Mouse (Mus musculus): ENCODE measurements at regions not wholly inside any gene's neighbourhood (a gene's known extent, or its start where the extent isn't known, plus 50 kb on each side); places are given as distances from the start of the nearest gene placed in this dataset.

DNA sequence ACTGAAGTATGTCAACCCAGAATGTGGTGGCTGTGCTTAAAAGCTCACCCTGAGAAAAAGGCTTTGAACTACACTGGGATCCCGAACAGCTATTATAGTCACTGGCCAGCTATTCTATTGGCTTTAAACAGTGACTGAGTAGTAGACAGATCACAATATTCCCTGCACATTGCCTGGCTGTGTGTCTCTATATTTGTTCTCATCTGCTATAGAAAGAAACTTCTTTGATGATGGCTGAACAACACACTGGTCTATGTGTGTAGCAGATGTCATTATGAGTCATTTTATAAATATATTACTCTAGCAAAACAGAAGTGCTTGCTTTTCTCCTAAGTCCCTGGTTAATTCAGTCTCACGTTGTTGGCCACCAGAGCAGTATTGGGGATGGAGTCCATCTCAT, 152.1 kb upstream of the Slco6d1 start:
- no peak for DNase-seq (ENCODE audit: low read depth)

DNA sequence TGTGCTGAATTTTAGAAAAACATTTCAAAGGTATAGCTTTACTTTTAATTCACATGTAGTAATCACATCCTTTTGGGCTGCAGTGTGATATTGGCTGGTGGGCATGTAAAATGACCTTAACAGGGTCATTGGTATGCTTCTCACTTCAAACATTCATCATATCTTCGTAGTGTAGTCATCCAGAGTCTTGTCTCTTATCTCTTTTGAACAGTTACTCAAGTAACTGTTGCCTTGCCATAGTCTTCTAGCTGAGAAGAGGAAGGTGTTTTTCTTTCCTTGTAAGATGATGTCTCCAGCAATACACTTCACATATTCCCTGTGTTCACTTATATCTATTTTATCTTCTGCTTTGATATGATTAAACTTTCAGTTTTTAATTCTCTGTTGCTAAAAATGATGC, 150.7 kb upstream of the Slco6d1 start:
- DNase-seq (ENCODE audit: low read depth), result no peak

DNA sequence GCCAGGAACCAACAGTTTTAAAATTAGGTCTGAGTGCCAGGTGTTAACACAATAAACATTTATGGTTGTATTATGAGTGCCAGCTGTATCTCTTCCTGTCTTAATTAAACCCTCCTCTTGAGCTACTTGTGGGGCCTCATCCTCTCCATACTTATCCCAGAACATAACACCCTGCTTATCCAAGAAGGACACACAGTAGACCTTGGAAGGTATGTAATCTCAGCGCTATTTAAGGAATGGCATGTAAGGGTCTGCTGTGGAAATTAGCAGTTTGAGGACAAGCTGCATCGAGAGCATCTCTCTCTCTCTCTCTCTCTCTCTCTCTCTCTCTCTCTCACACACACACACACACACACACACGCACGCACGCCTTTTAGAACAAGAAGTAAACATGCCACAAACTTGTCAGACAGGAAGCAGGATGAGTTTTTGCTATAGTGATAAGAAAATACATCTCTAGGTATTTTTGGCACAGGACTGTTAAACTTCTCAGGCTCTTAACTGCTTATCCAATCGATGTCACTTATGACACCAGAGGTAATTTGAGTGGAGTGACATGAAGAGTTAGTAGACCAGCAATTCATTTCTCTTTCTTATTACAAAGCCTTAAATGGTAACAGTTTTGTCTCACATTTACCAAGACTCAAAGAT, 146.8 kb upstream of the Slco6d1 start:
- DNase-seq (ENCODE audit: low read depth), result no peak

DNA sequence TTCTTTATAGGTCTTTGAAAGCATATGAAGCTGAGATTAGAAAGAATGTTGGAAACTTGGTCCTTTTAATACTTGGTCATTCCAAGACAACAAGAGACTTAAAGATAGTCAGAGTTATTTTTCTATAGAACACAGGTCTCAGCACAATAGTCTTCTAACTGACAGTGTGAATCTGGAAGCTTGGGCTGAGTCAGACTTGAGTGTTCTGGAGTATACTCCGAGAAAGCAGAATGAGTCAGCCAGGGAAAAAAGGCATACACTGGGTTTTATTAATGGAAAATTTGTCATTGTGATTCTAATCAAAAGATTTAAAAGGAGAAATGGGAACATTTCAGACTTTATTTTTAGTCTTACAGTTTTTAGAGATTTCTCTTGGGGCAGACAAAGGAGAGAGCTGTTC, 145.4 kb upstream of the Slco6d1 start:
- DNase-seq (ENCODE audit: low read depth), result no peak

DNA sequence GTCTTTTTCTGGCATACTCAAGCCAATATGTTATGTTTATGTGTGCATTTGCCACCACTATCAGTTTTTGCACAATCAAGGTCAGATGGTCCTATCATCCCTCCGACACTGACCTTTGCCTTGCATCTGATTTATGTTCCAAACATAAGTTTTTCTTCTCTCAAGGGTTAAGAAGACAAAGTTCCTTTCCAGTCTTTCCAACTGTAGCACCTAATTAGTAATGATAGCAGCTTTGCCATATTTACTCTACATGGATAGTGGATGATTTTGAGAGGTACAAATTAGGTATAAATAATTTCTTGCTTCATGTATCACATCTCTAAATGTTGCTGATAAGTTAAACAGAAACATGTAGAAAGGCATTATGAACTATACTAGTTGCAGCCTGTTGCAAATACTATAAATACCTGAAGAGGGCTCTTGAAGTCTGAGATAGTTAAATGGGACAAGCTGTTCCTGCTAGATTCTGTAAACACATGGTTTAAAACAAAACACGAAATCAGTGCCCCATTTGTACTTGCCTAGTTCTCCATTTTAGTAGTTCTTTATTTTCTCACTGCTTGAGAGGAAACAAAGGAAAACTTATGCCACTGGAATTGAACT, 141.4 kb upstream of the Slco6d1 start:
- no peak for DNase-seq (ENCODE audit: low read depth)

DNA sequence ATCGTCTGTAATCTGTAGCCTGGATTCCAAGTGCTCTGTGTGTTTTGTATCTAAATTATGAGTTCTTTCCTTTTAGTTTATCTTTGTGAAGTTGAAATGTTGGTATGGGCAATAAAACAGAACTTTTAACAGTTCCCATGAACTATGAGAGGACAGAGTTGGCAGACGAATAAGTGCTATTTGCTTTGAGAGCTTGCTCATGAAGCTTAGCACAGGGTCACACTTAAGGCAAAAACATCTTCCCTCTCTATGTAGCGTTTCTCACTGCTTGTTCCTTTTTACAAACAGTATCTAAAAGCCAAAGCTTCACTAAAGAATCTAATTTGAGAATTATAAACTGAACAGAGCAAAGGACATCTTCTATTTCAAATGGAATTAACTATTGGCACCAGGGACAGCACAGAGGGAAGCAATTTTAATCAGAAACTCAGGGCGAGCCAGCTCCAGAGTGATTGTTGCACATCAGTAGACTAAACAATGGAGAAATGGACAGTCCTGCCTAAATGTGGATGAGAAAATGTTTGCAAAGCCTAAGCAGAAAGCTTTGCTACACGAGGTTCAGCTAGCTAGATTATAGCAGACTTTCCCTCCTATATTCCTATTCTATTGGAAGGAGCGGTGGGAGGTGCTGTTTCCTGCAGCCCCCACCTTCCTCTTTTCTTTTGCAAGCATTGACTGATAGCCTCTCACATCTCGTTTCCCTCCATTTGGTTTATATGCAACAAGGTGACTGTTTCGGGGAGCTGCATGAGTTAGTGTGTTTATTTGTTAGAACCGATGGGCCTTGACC, 140.5 kb upstream of the Slco6d1 start:
- DNase-seq (ENCODE audit: low read depth), result no peak

DNA sequence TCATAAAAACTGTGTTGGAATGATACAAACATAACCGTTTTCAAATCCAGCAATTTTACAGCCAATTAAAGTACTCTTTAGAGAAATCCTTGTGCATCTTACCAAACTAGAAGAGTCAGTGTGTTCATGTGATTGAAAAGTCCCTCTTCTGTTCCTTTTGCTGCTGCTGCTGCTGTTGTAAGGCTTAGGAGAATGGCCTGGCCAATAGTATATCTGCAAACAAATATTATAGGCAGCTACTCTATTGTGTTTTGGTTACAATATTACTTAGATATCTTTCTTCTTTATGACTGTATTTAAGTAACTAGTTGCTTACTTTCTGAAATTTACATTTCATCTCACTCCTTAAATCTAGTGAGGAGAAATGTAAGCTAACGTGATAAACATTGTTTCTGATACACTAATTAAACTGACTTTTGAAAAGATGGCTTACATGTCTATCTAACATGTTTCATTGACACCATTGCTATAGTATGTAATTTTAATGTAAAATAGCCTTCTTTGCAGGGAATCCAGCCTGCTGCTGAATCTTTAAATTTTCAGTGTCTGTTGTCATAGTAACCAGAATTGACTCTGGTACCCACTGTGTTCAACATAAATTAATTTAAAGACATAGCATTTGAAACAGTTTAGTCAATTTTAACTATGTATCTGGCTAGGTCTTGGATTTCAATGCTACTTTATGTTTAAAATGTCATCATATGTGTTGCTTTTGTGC, 139.7 kb upstream of the Slco6d1 start:
- no peak for DNase-seq (ENCODE audit: low read depth)

DNA sequence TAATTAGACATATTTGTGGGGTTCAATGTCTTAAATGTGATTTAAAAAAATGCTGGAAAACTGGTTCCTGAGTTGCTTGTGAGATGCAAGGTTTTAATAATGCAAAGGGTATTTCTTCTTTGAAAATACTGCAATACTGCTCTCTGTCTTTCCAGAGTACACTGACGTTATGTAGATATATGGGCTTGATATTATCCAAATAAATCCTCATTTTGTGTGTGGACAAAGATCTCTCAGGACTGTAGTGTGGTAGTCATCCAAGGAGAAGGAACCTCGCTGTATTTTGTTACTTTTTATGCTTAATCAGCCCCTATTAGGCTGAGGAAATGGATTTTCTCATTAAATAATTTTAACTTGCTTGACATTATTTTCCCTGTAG, 139.2 kb upstream of the Slco6d1 start:
- no peak for DNase-seq (ENCODE audit: low read depth)

DNA sequence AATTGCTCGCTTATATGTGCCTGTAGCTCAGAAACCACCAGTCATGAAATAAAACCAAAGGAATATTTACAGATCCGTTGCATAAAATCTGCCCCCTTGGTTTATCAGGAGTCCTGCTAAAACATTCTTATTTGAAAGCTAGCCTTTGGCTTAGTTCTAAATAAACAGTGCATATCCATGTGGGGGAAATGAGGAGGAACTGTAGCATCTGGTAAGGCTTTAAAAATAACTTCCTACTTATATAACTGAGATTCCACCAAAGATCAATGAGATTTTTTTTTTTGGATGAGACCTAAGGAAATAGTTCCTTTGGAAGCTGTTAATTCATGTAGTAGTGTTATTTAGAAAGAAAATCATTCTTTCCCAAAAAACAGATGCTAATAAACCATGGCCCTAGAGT, 117.8 kb upstream of the Slco6d1 start:
- DNase-seq (ENCODE audit: low read depth), result no peak

DNA sequence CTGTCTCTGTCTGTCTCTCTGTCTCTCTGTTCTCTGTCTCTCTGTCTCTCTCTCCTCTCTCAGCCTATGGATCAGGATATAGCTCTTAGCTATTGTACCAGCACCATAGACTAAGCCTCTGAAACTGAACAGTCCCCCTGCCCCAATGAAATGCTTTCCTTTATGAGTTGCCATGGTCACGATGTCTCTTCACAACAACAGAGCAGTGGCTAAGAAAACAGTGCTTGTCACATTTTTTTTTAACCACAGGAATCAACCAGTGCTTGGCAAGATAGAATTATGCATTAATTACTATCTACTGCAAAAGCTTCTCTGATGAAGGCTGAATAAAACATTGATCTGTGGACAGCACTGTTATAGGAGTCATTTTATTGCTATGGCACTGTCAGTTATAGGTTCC, 114.6 kb upstream of the Slco6d1 start:
- no peak for DNase-seq (ENCODE audit: low read depth)

DNA sequence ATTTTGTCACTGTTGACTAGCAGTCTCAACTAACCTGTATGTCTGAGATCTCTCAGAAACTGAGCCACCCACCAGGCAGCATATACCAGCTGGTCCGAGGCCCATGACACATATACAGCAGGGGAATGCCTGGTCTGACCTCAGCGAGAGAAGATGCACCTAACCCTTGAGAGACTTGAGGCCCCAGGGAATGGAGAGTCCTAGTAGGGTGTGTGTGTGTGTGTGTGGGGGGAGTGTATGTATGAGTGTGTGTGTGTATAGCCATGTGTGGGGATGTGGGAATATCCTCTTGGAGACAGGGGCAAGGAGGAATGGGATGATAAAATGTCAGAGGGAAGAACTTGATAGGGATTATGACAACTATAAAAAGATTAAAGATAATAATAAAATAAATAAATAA, 113.4 kb upstream of the Slco6d1 start:
- DNase-seq (ENCODE audit: low read depth), result no peak

DNA sequence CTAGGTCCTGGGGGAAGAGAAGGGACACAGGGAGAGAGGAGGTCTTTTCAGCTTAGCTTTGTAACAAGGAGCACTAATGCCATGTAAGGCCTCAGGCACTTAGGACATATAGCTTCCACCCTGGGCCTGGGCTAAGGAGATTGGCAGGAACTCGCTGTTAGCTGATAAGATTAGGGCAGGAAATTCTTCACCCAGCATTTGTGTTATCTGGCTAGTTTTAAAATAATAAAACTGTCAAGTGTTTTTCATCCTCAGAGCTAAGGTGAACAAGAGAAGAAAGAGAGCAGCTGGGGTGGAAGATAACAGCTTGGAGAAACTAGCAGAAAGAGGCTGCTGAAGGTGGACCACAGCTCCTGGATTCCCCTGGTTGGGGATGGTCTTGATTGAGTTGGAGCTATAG, 111.0 kb upstream of the Slco6d1 start:
- DNase-seq (ENCODE audit: low read depth), result no peak

DNA sequence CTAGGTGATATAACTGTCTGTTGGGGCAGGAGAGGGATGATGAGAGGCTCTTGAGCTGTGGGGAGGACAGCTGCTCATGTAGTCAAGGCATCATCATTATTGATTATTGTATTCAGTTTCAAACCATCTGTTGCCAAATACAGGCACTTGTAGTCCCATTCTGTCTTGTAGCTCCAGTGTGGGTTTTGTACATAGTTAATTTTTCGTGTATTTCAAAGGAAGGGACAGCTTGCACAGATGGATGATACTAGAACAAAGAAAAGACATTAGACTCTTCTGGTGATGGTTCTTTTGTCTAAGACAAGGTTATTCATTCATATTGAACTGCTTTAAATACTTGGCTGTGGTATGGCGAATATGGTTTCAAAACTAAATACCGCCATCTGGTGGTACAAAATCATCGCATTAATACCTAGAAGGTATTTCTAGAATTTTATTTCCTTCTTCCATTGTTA, 70.8 kb upstream of the Slco6d1 start:
- DNase-seq (ENCODE audit: low read depth), result peak; percentile 10

DNA sequence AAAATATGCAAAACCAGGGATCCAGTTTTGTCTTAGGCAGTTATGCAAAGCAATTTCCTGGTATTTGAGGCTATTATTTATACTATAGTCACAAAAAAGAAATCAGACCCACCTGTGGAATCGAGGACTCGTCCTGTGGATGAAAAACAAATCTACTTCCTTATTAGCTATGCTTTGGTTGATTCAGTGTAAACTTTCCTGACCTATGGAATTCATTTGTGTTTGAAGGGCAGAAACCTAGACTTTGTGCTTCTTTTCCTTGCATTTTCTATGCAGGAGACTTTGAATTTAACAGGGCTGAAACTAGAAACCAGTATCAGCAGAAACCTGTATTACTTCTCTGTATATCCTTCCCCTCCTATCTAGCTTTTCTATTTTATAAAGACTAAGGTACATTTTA, 70.2 kb upstream of the Slco6d1 start:
- DNase-seq (ENCODE audit: low read depth), result no peak

DNA sequence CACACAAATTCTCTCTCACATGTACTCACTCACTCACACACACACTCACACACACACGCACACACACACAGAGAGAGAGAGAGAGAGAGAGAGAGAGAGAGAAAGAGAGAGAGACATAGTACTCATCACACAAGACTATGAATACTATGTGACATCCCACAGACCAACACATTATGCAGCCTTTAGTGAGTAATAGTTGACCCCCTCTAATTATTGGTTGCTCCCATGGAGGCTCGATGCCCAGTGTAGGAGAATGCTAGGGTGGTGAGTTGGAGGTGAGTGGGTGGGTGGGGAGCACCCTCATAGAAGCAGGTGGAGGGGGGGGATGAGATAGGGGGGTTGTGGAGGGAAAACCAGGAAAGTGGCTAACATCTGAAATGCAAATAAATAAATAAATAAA, 69.4 kb upstream of the Slco6d1 start:
- no peak for DNase-seq (ENCODE audit: low read depth)

All from induced T-regulatory cell, adult 2 months (primary cell).